Mouse (Mus musculus) mouse embryonic stem cell (cell line): ENCODE data around the gene Cog7.

Experiments
- in situ Hi-C, 2 experiments: fragments of 300-500 bp; cut with MboI; formaldehyde crosslinking; loops; 1 replicate in 1 of 2; 3 replicates in 1 of 2; pipeline ENCODE4 v1.14.3; 2019 to 2020; ENCODE audit warnings: low sequenced_read_pairs in 2 of 2, low pct_unique_long_range_greater_than_20kb in 1 of 2, mixed read lengths in 1 of 2; ENCODE audit not compliant: unreplicated experiment in 1 of 2

Gene Cog7

GRCm38 (mm10) chr7:121913944-121914343 lies 67.6 kb downstream of the Cog7 start:
- in situ Hi-C loops = no loop called here

DNA sequence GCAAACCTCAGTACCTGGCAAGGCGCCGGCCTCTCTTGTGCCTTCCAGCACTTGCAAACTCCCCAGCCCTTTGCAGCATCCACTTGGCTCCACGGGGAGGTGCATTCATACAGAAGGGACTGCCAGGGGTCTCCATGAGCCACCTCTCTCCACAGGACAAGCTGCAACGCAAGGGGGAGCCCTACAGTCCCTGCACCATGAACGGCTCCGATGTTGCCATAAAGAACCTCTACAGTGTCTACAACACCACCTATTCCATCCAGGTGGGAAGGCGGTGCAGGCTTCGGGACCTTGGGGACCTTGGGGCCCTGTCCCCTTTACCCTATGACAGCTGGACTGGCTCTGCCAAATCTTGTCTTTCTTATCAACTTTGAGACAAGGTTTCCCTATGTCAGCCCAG lies 69.3 kb downstream of the Cog7 start:
- in situ Hi-C loops = no loop called here

- in situ Hi-C loops = no loop called here
Measured at GRCm38 (mm10) chr7:121906879-121907278, 74.6 kb downstream of the Cog7 start.

DNA sequence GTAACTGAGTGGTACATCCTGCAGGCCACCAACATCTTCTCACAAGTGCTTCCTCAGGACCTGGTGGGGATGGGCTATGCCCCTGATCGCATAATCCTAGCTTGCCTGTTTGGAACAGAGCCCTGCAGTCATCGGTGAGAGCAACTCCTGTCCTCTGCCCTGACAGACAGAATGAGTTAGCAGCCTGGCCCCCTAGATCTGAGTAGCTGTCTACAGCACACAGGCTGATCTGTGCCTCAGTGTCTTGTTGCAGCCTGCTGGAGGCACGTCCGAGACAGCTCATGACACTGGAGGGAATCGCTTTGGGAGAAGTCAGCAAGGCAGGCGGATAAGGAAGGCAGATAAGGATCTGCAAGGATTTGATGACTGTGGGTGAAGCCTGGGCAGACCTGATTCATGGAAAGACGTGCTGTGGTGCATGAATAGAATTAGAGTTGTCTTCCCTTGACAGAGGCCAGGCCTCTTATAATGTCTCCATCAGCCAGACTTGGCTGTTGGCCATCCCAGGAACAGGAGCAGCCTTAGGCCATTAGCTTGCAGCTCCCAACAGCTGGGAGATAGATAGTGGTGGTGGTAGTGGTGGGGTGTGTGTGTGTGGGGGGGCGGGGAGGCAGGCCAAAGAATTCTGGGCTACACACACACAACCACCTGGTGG lies 78.6 kb downstream of the Cog7 start:
- in situ Hi-C loops = no loop called here

GRCm38 (mm10) chr7:121899940-121900339 lies 81.6 kb downstream of the Cog7 start:
- in situ Hi-C loops = no loop called here

DNA sequence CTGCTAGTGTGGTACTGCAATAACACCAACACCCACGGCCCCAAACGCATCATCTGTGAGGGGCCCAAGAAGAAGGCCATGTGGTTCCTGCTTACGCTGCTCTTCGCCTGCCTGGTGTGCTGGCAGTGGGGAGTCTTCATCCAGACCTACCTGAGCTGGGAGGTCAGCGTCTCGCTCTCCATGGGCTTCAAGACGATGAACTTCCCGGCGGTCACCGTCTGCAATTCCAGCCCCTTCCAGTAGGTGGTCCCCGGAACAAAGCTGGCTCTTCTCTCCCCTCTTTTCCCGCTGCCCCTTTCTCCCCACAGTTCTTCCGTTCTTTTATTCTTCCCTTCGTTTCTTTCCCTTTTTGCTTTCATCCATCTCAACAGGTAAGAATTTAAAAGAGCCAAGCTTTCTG lies 82.2 kb downstream of the Cog7 start:
- in situ Hi-C loops = no loop called here

GRCm38 (mm10) chr7:121896689-121897088 lies 84.8 kb downstream of the Cog7 start:
- in situ Hi-C loops = no loop called here

- in situ Hi-C loops = no loop called here
Measured at GRCm38 (mm10) chr7:121890636-121891360, 90.7 kb downstream of the Cog7 start.

- in situ Hi-C loops = no loop called here
Measured at GRCm38 (mm10) chr7:121880246-121880645, 101.3 kb downstream of the Cog7 start.

DNA sequence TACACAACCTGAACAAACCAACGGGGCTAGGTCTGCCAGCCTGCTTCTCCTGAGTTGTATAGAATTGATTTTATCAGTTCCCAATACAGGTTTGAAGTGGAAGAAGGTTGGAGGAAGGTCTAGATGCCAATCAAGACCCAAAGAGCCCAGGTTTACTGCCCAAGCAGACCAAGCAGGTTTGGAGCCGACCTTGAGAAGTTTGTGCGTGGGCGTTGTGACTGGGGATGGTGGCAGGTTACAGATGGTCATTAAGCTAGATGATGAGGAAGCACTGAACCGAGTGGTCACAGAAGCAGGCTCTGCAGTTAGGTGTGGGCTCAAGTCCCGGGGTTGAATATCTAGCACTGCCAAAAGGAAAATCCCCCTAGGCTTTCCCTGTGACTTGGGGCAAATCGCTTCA lies 106.7 kb downstream of the Cog7 start:
- in situ Hi-C loops = no loop called here

- in situ Hi-C loops = no loop called here
Measured at GRCm38 (mm10) chr7:121873998-121874397, 107.5 kb downstream of the Cog7 start.

- in situ Hi-C loops = no loop called here
Measured at GRCm38 (mm10) chr7:121871631-121872030, 109.9 kb downstream of the Cog7 start.

GRCm38 (mm10) chr7:121864858-121865585 lies 116.5 kb downstream of the Cog7 start, which contains the start of gene Scnn1b:
TSS of gene Scnn1b (plus strand) at chr7:121865038.
- in situ Hi-C loops = no loop called here

- in situ Hi-C loops = no loop called here
Measured at GRCm38 (mm10) chr7:121858939-121859338, 122.6 kb downstream of the Cog7 start.

DNA sequence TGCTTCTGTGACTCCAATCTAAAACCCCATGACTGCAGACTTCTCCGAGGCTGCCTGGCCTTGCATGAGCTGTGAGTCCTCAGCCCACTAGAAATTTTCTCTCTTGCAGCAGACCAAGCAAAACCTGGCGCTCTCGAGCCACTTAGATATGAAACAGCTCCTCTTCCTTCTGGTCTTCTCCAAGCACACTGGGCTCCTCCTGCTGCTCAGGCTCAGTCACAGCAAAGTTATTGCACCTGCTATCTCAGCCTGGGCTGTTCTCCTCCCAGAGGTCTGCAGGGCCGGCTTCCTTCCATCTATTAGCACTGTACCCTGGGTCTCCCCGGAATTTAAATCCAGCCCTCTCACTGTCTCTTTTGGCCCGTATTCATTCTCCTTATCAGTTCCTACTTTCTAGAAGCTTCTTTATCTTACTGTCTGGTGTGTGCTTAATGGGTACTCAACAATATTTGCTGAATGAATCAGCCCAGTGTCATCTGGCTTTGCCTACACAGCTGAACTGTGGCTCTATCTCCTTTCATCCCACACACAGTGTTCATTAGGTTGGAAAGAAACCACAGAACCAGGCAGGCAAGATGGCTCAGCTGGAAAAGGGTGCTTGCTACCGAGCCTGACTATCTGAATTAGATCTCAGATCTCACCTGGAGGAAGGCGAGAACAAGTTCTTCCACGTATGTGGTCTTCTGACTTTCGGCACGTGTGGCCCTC lies 124.2 kb downstream of the Cog7 start:
- in situ Hi-C loops = no loop called here

GRCm38 (mm10) chr7:121848537-121849168 lies 132.9 kb downstream of the Cog7 start:
- in situ Hi-C loops = no loop called here

- in situ Hi-C loops = no loop called here
Measured at GRCm38 (mm10) chr7:121845964-121846363, 135.5 kb downstream of the Cog7 start.

GRCm38 (mm10) chr7:121842234-121842633 lies 139.3 kb downstream of the Cog7 start:
- in situ Hi-C loops = no loop called here
